Mouse (Mus musculus) liver, postnatal 0 days (tissue): ENCODE measurements around the gene Nell1. TPM values are rescaled to one million over a fixed set of nuclear protein-coding genes. Genes with fewer than 3 reads are reported as not detected.

Source experiments
- ATAC-seq: fragments of 200-750 bp; cut with Nextera tagmentation; 2 replicates; pipeline ENCODE4 v1.8.0; 2017; ENCODE audit warnings: mild to moderate bottlenecking, moderate library complexity
- DNase-seq: peaks from one replicate; pipeline ENCODE4 v3.0.0-alpha.2; 2016
- H3K27ac ChIP-seq: fragments of 300-500 bp; sonication (generic); 2 replicates; pipeline ENCODE4 v1.5.1; 2014; ENCODE audit warnings: antibody characterized with exemption, moderate library complexity, mild to moderate bottlenecking, low read depth
- H3K27me3 ChIP-seq: fragments of 300-500 bp; sonication (generic); 2 replicates; pipeline ENCODE4 v1.6.1; 2014; ENCODE audit warnings: low read length, control low read depth, mixed read lengths; ENCODE audit not compliant: insufficient read depth
- H3K36me3 ChIP-seq: fragments of 300-500 bp; sonication (generic); replicated peaks from 2 replicates; pipeline ENCODE4 v1.6.1; 2014; ENCODE audit warnings: mild to moderate bottlenecking, control low read depth, low read length, moderate library complexity, mixed read lengths; ENCODE audit not compliant: insufficient read depth
- H3K4me1 ChIP-seq: fragments of 300-500 bp; sonication (generic); 2 replicates; pipeline ENCODE4 v1.6.1; 2014; ENCODE audit warnings: antibody characterized with exemption, mild to moderate bottlenecking, control low read depth; ENCODE audit not compliant: insufficient read depth
- H3K4me2 ChIP-seq: fragments of 300-500 bp; sonication (generic); 2 replicates; pipeline ENCODE4 v1.6.1; 2014; ENCODE audit warnings: low read depth, mild to moderate bottlenecking, low read length, moderate library complexity, mixed read lengths
- H3K4me3 ChIP-seq: fragments of 300-500 bp; sonication (generic); 2 replicates; pipeline ENCODE4 v1.5.1; 2014; ENCODE audit warnings: low read depth, low read length
- H3K9ac ChIP-seq: fragments of 300-500 bp; sonication (generic); replicated peaks from 2 replicates; pipeline ENCODE4 v1.6.1; 2014; ENCODE audit warnings: mild to moderate bottlenecking, moderate library complexity
- H3K9me3 ChIP-seq: fragments of 300-500 bp; sonication (generic); 2 replicates; pipeline ENCODE4 v1.6.1; 2016; ENCODE audit warnings: mild to moderate bottlenecking, control low read depth, low read length, mixed read lengths
- CTCF ChIP-seq: sonication (generic); IDR thresholded peaks from 2 replicates; pipeline ENCODE4 v1.5.1; 2016; ENCODE audit warnings: antibody characterized with exemption, low read depth
- EP300 ChIP-seq: IDR thresholded peaks from 2 replicates; pipeline ENCODE4 v1.6.1; 2016; ENCODE audit warnings: antibody characterized with exemption, low read depth, mild to moderate bottlenecking
- WGBS: fragments of 180-500 bp; shearing (Covaris S2); extraction: QIAGEN DNeasy Blood & Tissue Kit; methylation state at CpG from one replicate; pipeline ENCODE4 v1.1.7; 2014; ENCODE audit not compliant: insufficient replicate concordance; 5-methylcytosine and 5-hydroxymethylcytosine counted together
- polyA plus RNA-seq: library from polyadenylated mRNA; unstranded; fragments of >200 nt; fragmentation: Nextera tagmentation; extraction: Ambion mirVana; gene quantifications from 2 replicates; pipeline ENCODE4 v1.2.1, GENCODE M21; 2015

Nell1 gene
- polyA plus RNA-seq, 1 experiment from 2014 or later: not detected

DNA sequence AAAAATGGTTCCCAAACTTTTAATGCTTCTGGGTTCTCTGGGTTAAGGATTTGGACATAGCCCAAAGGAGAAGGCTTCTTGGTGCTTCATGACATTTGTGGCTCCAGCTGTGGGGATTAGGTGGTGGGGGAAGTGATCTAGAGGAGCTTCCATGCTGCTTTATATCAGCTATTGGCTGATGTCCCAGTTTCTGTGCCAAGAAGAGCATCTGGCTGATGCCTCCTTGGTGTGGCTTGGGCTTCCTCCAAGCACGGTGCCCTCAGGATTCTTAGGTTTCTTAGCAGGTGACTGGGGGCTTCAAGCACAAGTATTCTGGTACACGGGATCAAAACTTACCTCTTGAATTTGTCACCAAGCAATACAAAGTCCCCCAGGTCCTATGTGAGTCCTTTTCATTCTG is 132.6 kb downstream of the Nell1 start:
- H3K27ac ChIP-seq: no peak overlapping the region
- peaks cover 2% of the 10 kb centered on the region; the same call in 1 of the 2 replicates for H3K9me3 ChIP-seq
- WGBS: 72% methylated on average over 2 of the region's 2 CpGs
- H3K9ac ChIP-seq: no peak overlapping the region
- H3K4me1 ChIP-seq: no peaks in the 10 kb centered on the region
- H3K27me3 ChIP-seq: no peaks in the 10 kb centered on the region
- TF ChIP-seq EP300 (no peak), CTCF (no peak)
- DNase-seq: no peak
- no peak overlapping the region for H3K4me2 ChIP-seq
- ATAC-seq: no peak
- no peak overlapping the region for H3K4me3 ChIP-seq
- H3K36me3 ChIP-seq: no peaks in the 10 kb centered on the region

GRCm38 (mm10) chr7:50118348-50118747 is 143.7 kb downstream of the Nell1 start:
- no peak for TF ChIP-seq EP300
- no peak for TF ChIP-seq CTCF
- ATAC-seq: no peak

DNA sequence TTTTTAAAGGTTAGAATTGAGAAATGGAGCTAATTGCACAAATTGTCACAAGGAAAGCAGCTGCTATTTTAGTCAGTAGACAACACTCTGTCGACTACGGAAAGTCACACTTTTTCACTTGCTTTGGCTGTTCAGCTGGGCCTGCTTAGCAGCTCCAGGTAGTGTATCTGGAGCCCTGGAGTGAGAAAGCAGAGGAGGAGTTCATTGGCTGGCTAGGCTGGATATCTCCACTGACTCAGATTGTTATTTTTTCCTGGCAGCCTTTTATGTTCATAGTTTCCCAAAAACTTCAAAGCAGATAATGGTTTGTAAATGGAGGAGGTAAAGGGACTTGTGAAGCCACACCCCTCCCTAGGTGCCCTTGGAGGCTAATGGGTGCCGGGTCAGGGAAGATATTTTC is 163.0 kb downstream of the Nell1 start:
- no peak for DNase-seq
- WGBS: 67% methylated on average over 3 of the region's 3 CpGs
- Histone ChIP-seq H3K27ac (no peak overlapping the region), H3K4me1 (no peaks in the 10 kb centered on the region), H3K9me3 (no peaks in the 10 kb centered on the region), H3K9ac (no peak overlapping the region), H3K4me3 (no peak overlapping the region), H3K4me2 (no peak overlapping the region), H3K36me3 (no peaks in the 10 kb centered on the region), H3K27me3 (no peaks in the 10 kb centered on the region)
- ATAC-seq: no peak
- TF ChIP-seq EP300: no peak
- no peak for TF ChIP-seq CTCF

More at GRCm38 (mm10) chr7:50118348-50118747, 143.7 kb downstream of the Nell1 start:
- no peak for DNase-seq
- Histone ChIP-seq H3K4me3 (no peak overlapping the region), H3K9me3 (no peaks in the 10 kb centered on the region), H3K27ac (no peak overlapping the region), H3K4me1 (no peaks in the 10 kb centered on the region), H3K36me3 (no peaks in the 10 kb centered on the region), H3K4me2 (no peak overlapping the region), H3K9ac (no peak overlapping the region), H3K27me3 (no peaks in the 10 kb centered on the region)
- WGBS: 78% methylated on average over 5 of the region's 5 CpGs

DNA sequence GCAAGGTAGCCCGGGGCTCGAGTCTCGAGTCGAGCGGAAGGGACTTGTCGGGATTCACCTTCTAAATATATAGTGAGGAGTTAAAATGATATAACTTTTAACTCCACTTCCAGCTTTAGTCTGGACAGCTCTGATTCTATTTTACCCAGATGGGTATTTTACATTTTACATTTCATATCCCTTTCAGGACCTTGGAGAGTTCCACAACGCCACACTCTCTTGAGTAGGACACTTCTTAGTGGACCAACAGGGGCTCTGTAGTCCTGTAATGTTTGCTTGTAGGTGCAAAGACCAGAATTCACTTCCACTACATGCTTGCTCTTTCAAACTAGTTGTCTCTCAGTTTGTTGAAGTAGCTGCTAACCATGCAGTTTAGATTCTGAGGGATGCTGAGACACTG is 174.7 kb downstream of the Nell1 start:
- no peak for TF ChIP-seq CTCF
- no peak for TF ChIP-seq EP300
- Histone ChIP-seq H3K27me3 (no peaks in the 10 kb centered on the region), H3K4me1 (no peaks in the 10 kb centered on the region), H3K27ac (no peak overlapping the region), H3K36me3 (no peaks in the 10 kb centered on the region), H3K9me3 (no peaks in the 10 kb centered on the region), H3K4me3 (no peak overlapping the region), H3K4me2 (no peak overlapping the region), H3K9ac (no peak overlapping the region)
- 83% methylated on average over 7 of the region's 7 CpGs for WGBS
- DNase-seq (no peak), ATAC-seq (no peak)

GRCm38 (mm10) chr7:50150838-50151237 is 176.2 kb downstream of the Nell1 start:
- ATAC-seq: no peak
- no peaks in the 10 kb centered on the region for H3K27me3 ChIP-seq
- no peak overlapping the region for H3K9ac ChIP-seq
- TF ChIP-seq EP300: no peak
- no peak for TF ChIP-seq CTCF
- H3K36me3 ChIP-seq: no peaks in the 10 kb centered on the region
- no peak overlapping the region for H3K4me2 ChIP-seq
- no peaks in the 10 kb centered on the region for H3K9me3 ChIP-seq
- no peaks in the 10 kb centered on the region for H3K4me1 ChIP-seq
- no peak for DNase-seq
- H3K27ac ChIP-seq: no peak overlapping the region
- WGBS: 83% methylated on average over 2 of the region's 2 CpGs
- no peak overlapping the region for H3K4me3 ChIP-seq

- no peak overlapping the region for H3K27ac ChIP-seq
- 61% methylated on average over 2 of the region's 2 CpGs for WGBS
These were observed 179.0 kb downstream of the Nell1 start for GRCm38 (mm10) chr7:50153618-50154017.

DNA sequence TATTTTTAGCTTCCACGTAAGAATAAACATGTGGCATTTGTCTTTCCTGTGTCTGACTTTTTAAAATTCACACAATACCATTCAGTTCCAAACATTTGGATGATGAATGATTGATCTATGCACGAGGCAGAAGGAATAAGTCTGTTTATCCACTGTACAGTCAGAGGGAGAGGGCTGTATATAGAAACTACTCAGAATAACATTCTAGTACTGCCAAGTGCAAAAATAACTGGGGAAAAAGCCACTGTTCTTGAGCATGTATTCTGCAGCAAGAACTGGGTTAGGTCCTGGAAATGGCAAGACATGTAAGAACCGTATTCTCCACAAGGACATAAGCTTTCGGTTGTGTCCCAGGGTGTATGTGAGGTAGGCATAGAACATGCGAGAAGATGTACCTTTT is 187.9 kb downstream of the Nell1 start:
- Histone ChIP-seq H3K4me1 (no peaks in the 10 kb centered on the region), H3K36me3 (no peaks in the 10 kb centered on the region), H3K4me2 (no peak overlapping the region), H3K9me3 (no peaks in the 10 kb centered on the region), H3K27ac (no peak overlapping the region), H3K9ac (no peak overlapping the region), H3K4me3 (no peak overlapping the region), H3K27me3 (no peaks in the 10 kb centered on the region)
- DNase-seq (no peak), ATAC-seq (no peak)
- WGBS: 69% methylated on average over 5 of the region's 5 CpGs
- no peak for TF ChIP-seq CTCF
- TF ChIP-seq EP300: no peak

More at GRCm38 (mm10) chr7:50153618-50154017, 179.0 kb downstream of the Nell1 start:
- Histone ChIP-seq H3K4me2 (no peak overlapping the region), H3K4me1 (no peaks in the 10 kb centered on the region), H3K9ac (no peak overlapping the region), H3K27me3 (no peaks in the 10 kb centered on the region), H3K9me3 (no peaks in the 10 kb centered on the region), H3K4me3 (no peak overlapping the region), H3K36me3 (no peaks in the 10 kb centered on the region)
- TF ChIP-seq CTCF (no peak), EP300 (no peak)
- DNase-seq (no peak), ATAC-seq (no peak)
